Mouse (Mus musculus) telencephalon, adult 2 months (tissue): ENCODE results near the gene Lrtm1.

Source experiments
- DNase-seq: peaks from one replicate; pipeline ENCODE4 v3.0.0-alpha.2; 2011; ENCODE audit warnings: low read depth, low spot score

Lrtm1 gene

DNA sequence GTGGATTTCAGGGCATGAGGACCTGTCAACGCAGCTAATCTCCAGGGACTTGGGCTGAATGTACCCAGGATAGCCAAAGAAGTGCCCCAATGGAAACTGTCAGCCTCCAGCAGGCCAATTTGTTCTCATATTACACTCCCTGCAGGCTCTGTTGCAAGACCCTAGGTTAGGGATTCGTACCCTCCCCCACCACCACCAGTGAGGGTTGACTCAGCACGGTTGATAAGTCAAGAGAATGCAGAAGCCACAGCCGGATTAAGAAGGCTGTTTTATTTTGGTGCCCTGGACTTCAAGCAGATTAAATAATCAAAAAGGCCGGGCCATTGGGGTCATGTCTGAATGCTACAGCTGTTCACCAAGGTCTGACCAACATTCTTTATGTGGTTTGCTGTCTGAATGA is at the start of gene Lrtm1:
Lrtm1 (plus strand) TSS at position 326 of the 400 bp plus-strand sequence.
- DNase-seq: no peak

GRCm38 (mm10) chr14:28969247-28969646 is 48.8 kb upstream of the Lrtm1 start:
- peak; percentile 73 for DNase-seq

- DNase-seq: no peak
These were observed 45.4 kb upstream of the Lrtm1 start for GRCm38 (mm10) chr14:28972620-28973019.

DNA sequence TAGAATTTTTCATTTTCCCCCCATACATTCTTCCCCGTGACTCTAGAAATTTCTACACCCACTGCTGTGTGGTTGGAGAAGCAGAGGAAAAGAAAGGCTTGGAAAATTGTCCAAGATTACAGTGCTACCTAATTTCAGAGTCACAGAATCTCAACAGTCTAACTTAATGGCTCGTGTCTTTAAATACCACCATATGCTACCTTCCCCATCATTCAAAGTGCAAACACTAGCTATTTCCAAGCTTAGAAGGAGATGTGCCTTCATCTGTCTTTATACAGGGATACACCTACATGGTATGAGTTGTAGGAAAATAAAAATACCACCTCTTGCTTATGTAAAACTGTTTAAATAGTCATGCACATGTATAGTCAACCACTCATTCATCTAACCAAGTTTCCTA is 38.8 kb upstream of the Lrtm1 start:
- peak; percentile 65 for DNase-seq

- DNase-seq: no peak
These were observed 37.5 kb upstream of the Lrtm1 start for GRCm38 (mm10) chr14:28980482-28980881.

DNA sequence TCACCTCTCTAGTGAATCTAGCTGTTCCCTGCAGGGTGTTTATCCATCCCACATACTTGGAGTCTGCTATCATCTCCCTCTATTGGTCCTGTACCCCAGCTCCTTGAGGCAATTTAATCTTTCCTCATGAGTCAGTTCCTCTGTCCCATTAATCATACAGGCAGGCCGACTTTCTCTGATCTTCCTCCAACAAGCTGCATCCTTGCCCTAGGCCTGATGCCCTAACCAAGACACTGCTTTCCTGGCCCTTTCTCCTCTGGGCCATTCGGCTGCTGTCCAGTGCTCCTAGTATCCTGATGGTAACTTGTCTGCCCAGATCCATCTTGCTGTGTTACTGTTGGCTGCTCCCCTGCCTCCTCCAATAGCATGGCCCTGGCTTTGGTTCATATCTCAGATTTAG is 33.7 kb upstream of the Lrtm1 start:
- DNase-seq: no peak

- DNase-seq: no peak
These were observed 29.7 kb upstream of the Lrtm1 start for GRCm38 (mm10) chr14:28988211-28988900.

- DNase-seq: no peak
These were observed 21.4 kb upstream of the Lrtm1 start for GRCm38 (mm10) chr14:28996569-28996968.

- DNase-seq: no peak
These were observed 12.7 kb upstream of the Lrtm1 start for GRCm38 (mm10) chr14:29005228-29005840.

- no peak for DNase-seq
These were observed 8.4 kb upstream of the Lrtm1 start for GRCm38 (mm10) chr14:29009644-29010043.

- DNase-seq: no peak
These were observed 4.8 kb upstream of the Lrtm1 start for GRCm38 (mm10) chr14:29013161-29013560.

GRCm38 (mm10) chr14:29014680-29015079 is 3.3 kb upstream of the Lrtm1 start:
- DNase-seq: no peak

DNA sequence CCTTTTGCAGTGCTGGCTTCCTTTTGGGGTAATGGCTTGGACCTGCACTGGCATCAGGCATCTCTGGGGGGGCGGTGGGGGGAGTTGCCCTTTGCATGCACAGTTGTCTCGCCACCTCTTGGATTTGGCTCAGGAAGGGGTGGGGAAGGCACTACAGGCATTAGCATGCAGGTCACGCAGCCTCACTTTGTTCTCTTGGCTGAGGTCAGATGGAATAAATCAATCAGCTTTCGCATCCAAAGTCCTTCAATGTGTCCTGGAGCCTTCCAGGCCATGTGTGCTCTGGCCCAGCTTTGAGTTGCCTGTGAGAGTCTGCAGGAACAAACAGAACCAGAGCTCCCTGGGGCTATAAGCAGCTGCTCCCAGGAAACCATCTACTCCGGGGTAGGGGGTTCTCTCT is 2.1 kb upstream of the Lrtm1 start:
- no peak for DNase-seq

GRCm38 (mm10) chr14:29018316-29019000 is 450 bp downstream of the Lrtm1 start:
- DNase-seq: no peak

GRCm38 (mm10) chr14:29021295-29021694 is 3.3 kb downstream of the Lrtm1 start:
- no peak for DNase-seq

DNA sequence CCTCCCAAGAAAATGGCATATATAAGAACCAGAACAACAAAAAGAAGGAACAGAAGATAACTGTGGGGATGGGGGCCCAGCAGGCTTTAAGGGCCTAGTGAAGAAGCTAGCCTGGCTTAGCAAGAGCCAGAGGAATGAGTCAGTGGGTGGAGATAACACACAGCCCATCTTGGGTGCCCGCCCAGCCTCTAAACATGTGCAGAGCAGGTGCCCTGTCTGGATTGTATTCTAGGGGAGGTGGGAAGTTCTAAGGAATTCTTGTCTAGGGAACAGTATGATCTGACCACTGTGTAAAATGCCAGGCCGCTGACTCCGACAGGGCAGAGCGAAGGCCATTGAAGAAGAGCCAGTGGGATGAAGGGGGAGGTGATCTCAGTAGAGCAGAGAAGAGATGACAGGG is 5.2 kb downstream of the Lrtm1 start:
- DNase-seq: no peak

DNA sequence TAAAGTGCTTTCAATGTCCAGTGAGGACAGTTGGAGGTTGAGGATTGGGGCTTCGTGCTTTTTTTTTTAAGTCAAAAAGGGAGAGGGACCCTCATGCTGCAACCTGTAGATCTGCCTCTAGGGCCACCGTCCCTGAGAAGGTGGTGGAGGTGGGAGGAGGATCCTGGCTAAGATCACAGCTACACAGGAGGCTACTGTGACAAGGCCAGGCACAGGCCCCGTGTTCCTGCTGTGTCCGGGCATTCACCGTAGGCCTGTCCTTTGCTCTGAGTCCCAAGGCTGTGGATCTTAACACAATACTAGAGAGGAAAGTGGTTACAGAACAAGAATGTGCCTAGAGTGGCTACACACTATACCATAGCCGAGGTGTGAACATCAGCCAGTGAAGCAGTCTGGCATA is 7.3 kb downstream of the Lrtm1 start:
- DNase-seq: no peak

DNA sequence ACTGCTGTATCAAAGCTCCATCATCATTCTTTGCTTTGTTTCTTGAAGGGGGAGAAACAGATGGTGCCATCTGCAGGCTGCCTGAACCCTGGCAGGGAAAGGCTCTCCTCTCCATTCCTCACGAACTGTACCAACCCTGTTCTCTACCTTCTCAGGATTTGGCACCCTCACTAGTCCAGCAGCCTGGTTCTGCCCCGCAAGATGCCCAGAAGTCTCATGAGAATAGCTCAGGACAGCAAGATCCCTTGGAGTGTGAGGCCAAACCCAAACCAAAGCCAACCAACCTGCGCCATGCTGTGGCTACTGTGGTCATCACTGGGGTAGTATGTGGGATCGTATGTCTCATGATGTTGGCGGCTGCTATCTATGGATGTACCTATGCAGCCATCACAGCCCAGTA is 9.3 kb downstream of the Lrtm1 start:
- DNase-seq: no peak

DNA sequence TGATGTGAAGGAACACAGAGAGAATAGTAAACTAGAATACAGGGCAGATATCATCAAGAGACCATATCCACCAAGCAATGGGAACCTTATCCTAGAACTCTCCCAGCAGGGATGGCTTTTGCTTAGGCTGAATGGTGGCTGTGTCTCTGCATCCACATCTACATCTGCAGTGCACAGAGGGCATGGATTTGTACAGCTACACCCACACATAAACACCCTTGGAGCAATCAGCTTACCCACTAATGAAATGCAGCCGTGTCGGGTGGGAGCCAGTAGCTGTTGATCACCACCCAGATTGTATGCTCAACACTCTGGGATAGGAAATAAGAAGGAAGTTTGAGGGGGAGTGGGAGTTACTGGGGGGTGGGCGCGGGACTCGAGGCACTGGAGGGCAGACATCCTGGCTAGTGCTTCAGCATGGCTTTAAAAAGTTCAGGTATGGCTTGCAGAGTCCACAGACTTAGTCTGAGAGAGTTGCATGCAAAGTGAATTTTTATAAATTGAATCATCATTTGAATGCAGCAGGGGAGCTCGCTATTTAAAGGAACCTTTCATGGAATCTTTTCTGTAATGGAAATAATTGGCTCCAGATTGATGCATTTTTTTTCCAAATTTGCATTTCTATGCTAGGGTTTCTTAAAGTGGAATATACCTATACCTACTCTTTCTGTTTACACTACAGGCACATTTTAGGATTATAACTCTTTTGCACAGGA is 10.5 kb downstream of the Lrtm1 start:
- peak; percentile 22 for DNase-seq

GRCm38 (mm10) chr14:29029107-29029469 is 11.1 kb downstream of the Lrtm1 start:
- peak; percentile 29 for DNase-seq

- DNase-seq: no peak
These were observed 11.9 kb downstream of the Lrtm1 start for GRCm38 (mm10) chr14:29029896-29030420.

- DNase-seq: peak; percentile 19
These were observed 12.5 kb downstream of the Lrtm1 start for GRCm38 (mm10) chr14:29030519-29030918.
